Mouse (Mus musculus) left cerebral cortex, adult 18-20 months (tissue): ENCODE results near the gene 1700013G24Rik. TPM values are rescaled to one million over a fixed set of nuclear protein-coding genes. Genes with fewer than 3 reads are reported as not detected.
A peak's percentile ranks its signal among the peaks of the same experiment; 100 is the strongest.
"Not testable (repeated sequence)": the region's sequence is repeated elsewhere in the genome, so short reads cannot be mapped to it uniquely, and the experiment has no call there.

Source experiments
- DNase-seq, 2 experiments: peaks; one replicate each; pipeline ENCODE4 v3.0.0; 2021 to 2022; ENCODE audit warnings: low spot score in 2 of 2, mixed read lengths in 1 of 2
- long read RNA-seq, 2 experiments: library from polyadenylated mRNA; stranded (forward); transcript quantifications; one replicate each; pipeline ENCODE4 v2.0.0; 2021
- total RNA-seq, 2 experiments: library from RNA; stranded (reverse); gene quantifications; 2 replicates each; pipeline ENCODE4 v1.2.3; 2021

The 1700013G24Rik gene
- total RNA-seq, result not detected
- long read RNA-seq, experiment 1, result 0 reads
- long read RNA-seq, experiment 2, result 0 reads

- DNase-seq, result no peak
These were observed at the start of gene 1700013G24Rik for GRCm38 (mm10) chr4:137453234-137453767. 1700013G24Rik (plus strand) TSS chr4:137453284.

- no peak for DNase-seq
These were observed 47.5 kb upstream of the 1700013G24Rik start for GRCm38 (mm10) chr4:137405571-137405970.

GRCm38 (mm10) chr4:137409691-137410090 is 43.4 kb upstream of the 1700013G24Rik start, which contains the start of gene Cela3a:
Cela3a (minus strand) TSS chr4:137409791.
- DNase-seq, result no peak

GRCm38 (mm10) chr4:137412185-137412709 is 40.8 kb upstream of the 1700013G24Rik start:
- not testable (repeated sequence) for DNase-seq

- DNase-seq, result no peak
These were observed 38.1 kb upstream of the 1700013G24Rik start for GRCm38 (mm10) chr4:137414936-137415335.

- DNase-seq, result no peak
These were observed 35.1 kb upstream of the 1700013G24Rik start for GRCm38 (mm10) chr4:137417712-137418564.

- no peak for DNase-seq
These were observed 22.6 kb upstream of the 1700013G24Rik start, which contains the start of gene Cela3b for GRCm38 (mm10) chr4:137430502-137430901. Cela3b (minus strand) TSS chr4:137430540.

GRCm38 (mm10) chr4:137432700-137433550 is 20.2 kb upstream of the 1700013G24Rik start:
- DNase-seq, result not testable (repeated sequence)

GRCm38 (mm10) chr4:137436979-137437669 is 16.0 kb upstream of the 1700013G24Rik start:
- DNase-seq, result no peak

GRCm38 (mm10) chr4:137438842-137439241 is 14.2 kb upstream of the 1700013G24Rik start:
- DNase-seq, result no peak

- DNase-seq, result no peak
These were observed 11.8 kb upstream of the 1700013G24Rik start for GRCm38 (mm10) chr4:137441332-137441731.

GRCm38 (mm10) chr4:137443625-137444024 is 9.5 kb upstream of the 1700013G24Rik start:
- peak; percentile 71 to 85 for DNase-seq

- no peak for DNase-seq
These were observed 7.2 kb upstream of the 1700013G24Rik start for GRCm38 (mm10) chr4:137445881-137446280.

- DNase-seq, result peak in 1 of 2 experiments; percentile 12
These were observed 5.5 kb upstream of the 1700013G24Rik start for GRCm38 (mm10) chr4:137447363-137448196.

GRCm38 (mm10) chr4:137448197-137448596 is 4.9 kb upstream of the 1700013G24Rik start:
- DNase-seq, result peak; percentile 15 to 28

- DNase-seq, result no peak
These were observed 4.4 kb upstream of the 1700013G24Rik start for GRCm38 (mm10) chr4:137448641-137449040.

GRCm38 (mm10) chr4:137449132-137449531 is 4.0 kb upstream of the 1700013G24Rik start:
- no peak for DNase-seq

GRCm38 (mm10) chr4:137449715-137450114 is 3.4 kb upstream of the 1700013G24Rik start:
- DNase-seq, result no peak

GRCm38 (mm10) chr4:137452190-137452589 is 894 bp upstream of the 1700013G24Rik start:
- DNase-seq, result no peak
